Mouse (Mus musculus) kidney, adult 8-10 months (tissue): ENCODE measurements around the gene Zmynd8.

ENCODE experiments used
- DNase-seq, 2 experiments: peaks; one replicate each; pipeline ENCODE4 v3.0.0; 2022

Zmynd8 gene

DNA sequence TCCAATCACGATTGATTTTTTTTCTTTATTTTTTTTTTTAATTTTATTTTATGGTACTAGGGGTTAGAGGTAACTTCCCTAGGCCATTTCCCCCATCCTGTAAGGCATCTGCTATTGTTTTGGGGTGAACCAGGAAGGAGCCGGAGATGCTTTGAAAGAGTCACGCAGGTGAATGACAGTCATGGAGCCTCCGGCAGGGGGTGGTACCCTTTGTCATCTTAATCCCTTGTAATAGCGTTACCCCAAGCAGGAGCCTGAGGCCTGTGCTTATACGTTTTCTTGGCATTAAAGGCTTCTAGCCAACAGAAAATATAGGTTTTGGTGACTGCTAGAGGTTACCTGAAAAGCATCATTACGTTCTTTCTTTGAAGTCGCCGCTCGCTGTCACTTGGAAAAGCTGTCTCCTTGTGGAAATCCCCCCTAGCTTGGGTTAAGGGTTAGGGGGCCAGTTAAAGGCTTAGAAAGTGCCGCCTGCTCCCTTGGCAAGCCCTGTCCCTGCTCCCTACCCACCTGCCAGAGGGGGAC, 157.2 kb downstream of the Zmynd8 start:
- DNase-seq, result no peak

DNA sequence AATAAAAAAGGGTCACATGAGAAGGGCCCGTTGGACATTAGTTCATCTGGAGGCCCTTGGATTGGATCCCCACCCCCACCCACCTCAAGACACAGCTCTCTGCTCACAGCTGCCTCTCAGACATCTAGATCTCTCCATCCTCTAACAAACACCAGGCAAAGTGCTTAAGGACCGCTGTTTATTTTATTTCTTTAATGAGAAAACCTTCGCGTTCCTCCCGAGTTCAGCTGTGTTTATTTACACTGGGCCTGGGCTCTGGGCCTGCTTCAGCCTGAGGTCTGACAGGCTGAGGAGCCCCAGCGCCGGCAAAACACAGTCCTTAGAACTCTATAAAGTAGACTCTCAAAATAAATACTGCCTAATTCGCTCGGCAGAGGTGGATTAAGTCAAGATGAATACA, 157.8 kb downstream of the Zmynd8 start:
- no peak for DNase-seq

DNA sequence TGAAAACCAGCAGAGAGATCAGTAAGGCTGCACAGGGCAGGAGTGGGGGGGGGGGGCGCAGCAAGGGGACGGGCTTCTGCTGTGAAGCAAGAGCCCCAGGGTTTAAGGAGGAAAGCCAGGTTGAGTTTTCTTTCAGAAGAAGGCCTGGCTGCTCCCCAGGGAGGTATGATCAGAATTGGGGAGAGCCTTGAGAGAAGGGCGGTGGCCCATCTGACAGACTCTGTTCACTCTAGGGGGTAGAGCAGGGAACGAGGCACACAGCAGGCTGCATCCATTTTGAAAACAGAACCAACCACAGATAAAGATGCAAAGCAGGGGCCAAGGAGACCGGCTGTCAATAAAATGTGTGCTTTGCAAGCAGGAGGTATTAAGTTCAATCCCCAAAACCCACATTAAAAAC, 158.4 kb downstream of the Zmynd8 start:
- no peak for DNase-seq

DNA sequence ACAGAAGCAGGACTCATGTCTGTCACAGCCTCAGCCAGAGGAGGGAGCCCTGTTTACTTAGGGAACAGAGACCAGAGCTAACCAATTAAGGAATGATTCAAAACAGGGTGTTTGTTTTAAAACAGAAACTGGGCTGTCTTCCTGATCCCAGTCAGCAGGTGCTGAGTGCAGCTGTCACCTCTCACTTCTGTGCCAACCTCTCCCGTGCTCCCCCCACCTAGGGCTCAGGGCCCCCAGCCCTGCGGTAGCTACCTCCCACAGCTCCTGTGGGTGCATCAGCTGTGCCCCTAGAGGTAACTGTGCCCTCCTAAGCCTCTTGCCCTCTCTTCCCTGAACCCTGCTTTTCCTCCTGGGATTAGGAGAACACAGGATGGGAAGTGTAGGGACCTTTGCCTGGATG, 162.5 kb downstream of the Zmynd8 start:
- no peak for DNase-seq
